Mouse (Mus musculus): Measurements from ENCODE around the gene Slc17a9.
A peak's percentile ranks its signal among the peaks of the same experiment; 100 is the strongest.
"Not testable (repeated sequence)": the region's sequence is repeated elsewhere in the genome, so short reads cannot be mapped to it uniquely, and the experiment has no call there.

Gene Slc17a9

DNA sequence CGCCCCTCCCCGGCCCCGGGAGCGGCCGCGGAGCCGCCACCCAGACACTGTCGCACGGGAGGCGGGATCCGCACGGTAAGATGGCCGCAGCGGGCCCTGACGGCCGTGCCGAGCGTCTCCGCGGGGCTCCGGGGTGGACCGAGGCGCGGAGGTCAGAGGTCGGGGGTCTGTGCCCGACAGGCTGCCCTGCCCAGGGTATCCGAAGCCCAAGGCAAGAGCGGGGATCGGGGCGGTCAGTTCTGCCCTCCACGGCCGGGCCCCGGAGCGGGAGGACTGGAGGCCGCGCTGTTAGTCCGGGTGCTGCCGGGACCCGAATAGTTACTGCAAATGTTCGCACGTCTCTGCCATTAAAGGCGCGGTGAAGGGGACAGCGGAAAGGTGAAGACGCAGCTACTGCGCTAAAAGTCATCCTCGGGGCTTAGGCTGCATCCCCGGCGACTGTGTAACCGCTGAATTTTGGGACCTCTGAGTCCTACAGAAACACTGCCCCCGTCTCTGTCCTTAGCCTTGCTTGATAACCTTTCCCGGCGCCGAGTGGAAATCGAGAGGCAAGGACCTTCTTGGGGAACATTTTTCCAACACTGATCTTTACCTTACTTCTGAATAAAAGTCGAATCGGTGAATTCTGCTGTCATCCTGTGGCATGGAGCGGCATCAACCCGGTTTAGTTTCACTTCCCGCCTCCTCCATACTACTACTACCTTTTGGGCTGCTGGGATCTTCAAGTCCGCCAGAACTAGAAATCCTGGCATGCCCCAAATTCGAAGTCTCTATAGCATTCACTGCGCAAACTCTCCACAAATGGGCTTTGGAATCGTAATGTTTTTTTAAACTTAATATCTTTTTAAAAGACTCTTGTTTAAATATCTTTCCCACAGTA lies 14.5 kb upstream of the Slc17a9 start:
- no peak for DNase-seq (ENCODE audit: low spot score)

DNA sequence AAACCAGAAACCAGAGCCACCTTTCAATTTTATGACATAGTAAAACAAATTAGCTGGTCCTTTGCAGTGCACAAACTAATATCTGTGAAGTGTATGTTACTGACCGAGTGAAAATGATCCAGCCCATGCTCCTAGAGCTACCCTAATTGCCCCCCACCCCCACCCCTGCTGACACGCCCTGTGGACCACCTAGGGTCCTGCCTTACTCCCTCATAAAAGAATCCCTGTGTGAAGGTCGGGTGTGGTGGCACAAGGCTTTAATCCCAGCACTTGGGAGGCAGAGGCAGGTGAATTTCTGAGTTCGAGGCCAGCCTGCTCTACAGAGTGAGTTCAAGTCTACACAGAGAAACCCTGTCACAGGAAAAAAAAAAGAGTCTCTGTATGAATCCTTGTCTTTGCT lies 13.5 kb upstream of the Slc17a9 start:
- no peak for DNase-seq (ENCODE audit: low spot score)

GRCm38 (mm10) chr2:180712037-180712689 lies 12.9 kb upstream of the Slc17a9 start:
- DNase-seq (ENCODE audit: low spot score), result no peak

GRCm38 (mm10) chr2:180722748-180723147 lies 2.3 kb upstream of the Slc17a9 start:
- DNase-seq (ENCODE audit: low spot score), result not testable (repeated sequence)

DNA sequence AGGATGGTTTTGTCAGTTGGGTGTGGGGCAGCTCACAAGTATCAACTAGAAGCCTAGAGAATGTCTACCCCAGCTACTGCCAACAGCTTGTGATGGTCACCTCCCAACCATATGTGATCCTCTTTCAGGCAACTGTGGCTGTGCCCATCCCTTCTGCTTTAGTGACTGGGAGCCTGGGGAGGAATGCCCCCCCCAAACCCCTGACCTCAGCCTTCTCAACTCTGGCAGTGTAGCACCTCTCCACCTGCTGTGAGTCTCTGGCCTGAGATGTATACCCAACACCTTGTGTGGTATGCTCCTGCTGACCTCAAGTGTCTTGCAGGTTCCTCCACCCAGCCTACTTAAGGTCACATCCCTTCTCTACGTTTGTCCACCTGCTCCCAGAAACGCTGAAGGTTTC lies 1.2 kb upstream of the Slc17a9 start:
- DNase-seq (ENCODE audit: low spot score), result no peak

DNA sequence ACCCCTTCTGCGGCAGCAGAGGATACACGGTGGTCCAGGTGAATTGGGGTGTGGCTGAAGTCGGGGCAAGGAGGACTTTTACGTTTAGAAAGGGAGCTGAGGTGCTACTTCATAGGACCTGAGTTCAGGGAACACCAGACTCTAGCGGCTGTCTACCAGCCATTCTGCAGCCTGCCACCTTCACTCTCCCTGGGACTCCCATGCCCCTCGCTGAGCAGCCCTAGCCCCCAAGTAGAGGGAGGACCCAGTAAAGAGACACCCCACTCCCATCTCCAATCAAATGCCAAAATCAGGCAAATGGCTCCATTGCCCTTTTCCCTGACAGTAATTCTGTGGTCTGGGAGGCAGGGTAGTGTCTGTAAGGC lies 333 bp downstream of the Slc17a9 start:
- DNase-seq (ENCODE audit: low spot score), result no peak

DNA sequence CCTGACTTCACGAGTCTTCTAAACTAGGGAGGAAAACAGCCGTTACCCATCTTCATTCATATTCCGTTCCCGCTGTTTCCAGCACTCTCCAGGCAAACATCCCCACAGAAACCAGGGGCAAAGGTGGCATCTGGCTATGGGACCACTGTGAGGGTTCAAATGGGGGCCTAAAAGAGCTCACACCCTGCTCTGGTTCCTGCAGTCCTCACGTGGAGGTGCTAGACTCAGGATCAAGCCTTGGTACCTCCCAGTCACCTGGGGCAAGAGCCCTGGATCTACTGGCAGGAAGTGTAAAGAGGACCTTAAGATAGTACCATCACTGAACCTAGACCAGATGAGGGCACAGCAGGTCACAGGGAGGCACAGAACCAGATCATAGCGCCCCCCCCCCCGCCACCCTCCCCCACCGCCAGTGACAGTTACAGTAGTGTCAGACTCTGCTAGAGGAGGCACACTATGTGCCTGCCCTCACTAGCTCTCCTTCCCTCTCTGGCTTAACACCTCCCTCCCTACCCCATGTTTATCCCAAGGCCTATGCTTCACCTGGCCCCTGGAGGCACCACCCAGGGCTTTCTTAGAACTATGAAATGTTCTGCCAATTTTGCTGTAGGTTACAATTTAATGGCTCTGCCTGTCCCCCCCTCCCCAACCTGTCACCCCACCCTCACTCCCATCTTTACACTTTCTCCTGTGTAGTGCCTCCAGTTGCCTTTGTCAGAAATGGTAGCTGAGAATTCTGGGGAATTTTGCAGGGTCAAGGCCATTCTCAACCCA lies 980 bp downstream of the Slc17a9 start:
- peak; percentile 13 for DNase-seq (ENCODE audit: low spot score)

- DNase-seq (ENCODE audit: low spot score), result peak; percentile 75
Measured at GRCm38 (mm10) chr2:180726658-180727442, 1.8 kb downstream of the Slc17a9 start.

- no peak for DNase-seq (ENCODE audit: low spot score)
Measured at GRCm38 (mm10) chr2:180727613-180728021, 2.6 kb downstream of the Slc17a9 start.

- DNase-seq (ENCODE audit: low spot score), result peak; percentile 77
Measured at GRCm38 (mm10) chr2:180731036-180731435, 6.0 kb downstream of the Slc17a9 start.

GRCm38 (mm10) chr2:180731984-180732383 lies 6.9 kb downstream of the Slc17a9 start:
- peak; percentile 29 for DNase-seq (ENCODE audit: low spot score)

- no peak for DNase-seq (ENCODE audit: low spot score)
Measured at GRCm38 (mm10) chr2:180735232-180735631, 10.2 kb downstream of the Slc17a9 start.

- DNase-seq (ENCODE audit: low spot score), result no peak
Measured at GRCm38 (mm10) chr2:180737984-180738383, 12.9 kb downstream of the Slc17a9 start.

DNA sequence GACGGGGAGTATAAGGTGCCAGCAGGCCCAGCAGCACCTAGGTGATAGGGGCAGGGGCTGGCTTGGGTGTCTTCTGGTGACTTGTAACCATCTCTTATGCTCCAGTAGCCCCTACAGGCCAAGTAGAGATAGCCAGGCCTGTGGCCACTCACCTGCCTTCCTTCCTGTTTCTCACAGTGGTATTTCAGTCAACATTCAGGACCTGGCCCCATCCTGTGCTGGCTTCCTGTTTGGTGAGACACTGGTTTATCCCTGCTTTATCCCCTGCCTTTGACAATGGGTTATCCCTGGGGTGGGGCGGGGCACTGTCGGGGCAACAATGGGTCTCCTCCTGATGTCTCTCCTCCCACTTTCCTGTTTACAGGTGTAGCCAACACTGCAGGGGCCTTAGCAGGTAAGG lies 15.3 kb downstream of the Slc17a9 start:
- DNase-seq (ENCODE audit: low spot score), result peak; percentile 25

- DNase-seq (ENCODE audit: low spot score), result peak; percentile 15
Measured at GRCm38 (mm10) chr2:180741421-180741820, 16.4 kb downstream of the Slc17a9 start.

DNA sequence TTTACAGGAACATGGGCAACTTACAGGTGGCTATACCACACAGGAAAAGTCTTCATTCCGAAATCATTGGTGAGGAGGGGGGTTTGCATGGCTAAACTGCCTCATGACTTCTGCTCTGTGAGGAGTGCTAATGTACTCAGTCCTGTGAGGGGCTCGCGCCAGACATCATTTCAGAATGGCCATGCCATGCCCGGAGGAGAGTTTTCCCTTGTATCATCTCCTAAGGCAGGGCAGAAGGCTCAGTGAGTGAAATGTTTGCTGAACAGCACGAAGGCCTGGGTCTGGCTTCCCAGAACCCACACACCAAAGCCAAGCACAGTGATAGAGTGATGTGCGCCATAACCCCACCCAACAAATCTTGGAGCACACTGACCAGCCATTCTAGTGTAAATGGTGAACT lies 17.8 kb downstream of the Slc17a9 start:
- no peak for DNase-seq (ENCODE audit: low spot score)

- DNase-seq (ENCODE audit: low spot score), result no peak
Measured at GRCm38 (mm10) chr2:180743321-180743720, 18.3 kb downstream of the Slc17a9 start.

DNA sequence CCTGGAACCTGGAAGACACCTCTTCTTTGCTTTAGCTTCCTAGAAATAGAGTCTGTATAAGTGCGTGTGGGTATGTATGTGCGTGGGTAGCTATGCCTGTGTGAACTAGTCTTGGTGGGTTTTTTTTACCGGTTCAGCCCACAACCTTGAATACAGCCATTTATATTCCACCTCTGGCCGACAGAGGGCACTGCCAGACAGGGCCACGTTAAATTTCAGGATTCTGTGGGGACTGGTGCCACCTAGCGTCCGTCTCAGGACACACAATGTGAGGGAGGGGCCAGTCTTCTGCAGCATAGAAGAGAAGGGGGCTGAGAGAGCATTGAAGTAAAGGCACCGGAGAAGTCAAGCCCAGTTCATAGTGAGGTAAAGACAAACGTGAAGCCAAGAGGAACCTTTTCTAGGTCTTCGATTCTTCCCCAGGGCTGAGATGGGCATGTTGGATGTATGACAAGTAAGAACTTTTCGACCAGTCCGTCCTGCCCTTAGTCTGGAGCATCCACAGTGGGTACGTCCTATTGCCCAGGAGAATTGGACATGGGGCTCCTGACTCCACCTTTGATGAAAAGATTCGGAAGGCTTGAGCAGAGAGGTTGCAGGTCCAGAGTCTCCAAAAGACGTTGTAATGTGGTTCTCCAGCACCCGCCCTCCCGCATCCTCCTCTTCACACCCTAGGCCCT lies 20.3 kb downstream of the Slc17a9 start:
- peak; percentile 88 for DNase-seq (ENCODE audit: low spot score)

GRCm38 (mm10) chr2:180746569-180747192 lies 21.6 kb downstream of the Slc17a9 start:
- no peak for DNase-seq (ENCODE audit: low spot score)

GRCm38 (mm10) chr2:180748904-180749303 lies 23.8 kb downstream of the Slc17a9 start:
- no peak for DNase-seq (ENCODE audit: low spot score)

Measured in T-cell, adult 2 months (primary cell).